Mouse (Mus musculus) embryonic stem cell, embryonic (primary cell): ENCODE measurements around the gene Krtap12-1.
"Not testable (repeated sequence)": the region's sequence is repeated elsewhere in the genome, so short reads cannot be mapped to it uniquely, and the experiment has no call there.

Experiments used
- CTCF ChIA-PET, 4 experiments: fragments of 300-600 bp in 2 of 4; fragments of 350-600 bp in 2 of 4; sonication (Branson Sonifier 250); formaldehyde crosslinking; loops; one replicate each; lab custom pipeline; 2022; ENCODE audit warnings: inconsistent platforms in 2 of 4; lab: Charles Lee
- POLR2A ChIA-PET, 4 experiments: fragments of 300-600 bp in 2 of 4; fragments of 350-600 bp in 2 of 4; sonication (Branson Sonifier 250); formaldehyde crosslinking; loops; one replicate each; lab custom pipeline; 2022; ENCODE audit warnings: antibody characterized with exemption in 4 of 4, inconsistent platforms in 1 of 4; lab: Charles Lee

Gene Krtap12-1

GRCm38 (mm10) chr10:77720299-77720698, at the start of gene Krtap12-1:
Krtap12-1 (plus strand) TSS chr10:77720599.
- CTCF ChIA-PET, result interaction anchor here in 2 of 4 experiments (0.6 to 0.8 kb wide), 2 partner anchors 9 to 104 kb away, joined by 3 to 4 read pairs; no protein-coding TSS in a partner anchor
- POLR2A ChIA-PET, result not testable (repeated sequence)

DNA sequence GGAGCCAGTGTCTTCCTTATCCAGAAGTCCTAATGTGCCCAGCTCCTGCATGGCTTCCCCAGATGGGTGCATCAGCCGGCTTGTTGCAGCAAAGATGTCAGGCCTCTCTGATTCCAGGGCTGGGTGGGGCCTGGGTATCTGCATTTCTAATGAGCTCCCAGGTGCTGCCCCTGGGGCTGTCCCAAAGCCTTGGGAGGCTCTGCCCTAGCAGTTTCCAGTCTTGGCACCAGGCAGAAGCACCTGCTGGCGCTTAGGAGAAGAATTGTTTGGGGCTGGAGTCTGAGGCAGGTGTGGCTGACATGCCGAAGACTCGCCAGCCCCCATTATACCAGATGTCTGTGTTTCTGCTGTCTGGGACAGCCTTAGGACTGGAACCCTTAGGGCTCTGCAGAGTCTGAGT, 49.7 kb upstream of the Krtap12-1 start:
- CTCF ChIA-PET, result interaction anchor here in 1 of 4 experiments (0.6 kb wide), 1 partner anchor 339 kb away, joined by 4 read pairs; the partner anchor contains the start of gene Pfkl
- POLR2A ChIA-PET, result no interaction called here

- POLR2A ChIA-PET, result interaction anchor here in 1 of 4 experiments (0.6 kb wide), 1 partner anchor 640 kb away, joined by 3 read pairs; no protein-coding TSS in a partner anchor
- CTCF ChIA-PET, result no interaction called here
These were observed 48.9 kb upstream of the Krtap12-1 start for GRCm38 (mm10) chr10:77671519-77671918.

- CTCF ChIA-PET, result no interaction called here
- POLR2A ChIA-PET, result interaction anchor here in 1 of 4 experiments (1.3 kb wide), 1 partner anchor 101 kb away, joined by 3 read pairs; no protein-coding TSS in a partner anchor
These were observed 46.6 kb upstream of the Krtap12-1 start for GRCm38 (mm10) chr10:77673765-77674164.

GRCm38 (mm10) chr10:77677562-77677961, 42.8 kb upstream of the Krtap12-1 start:
- CTCF ChIA-PET, result no interaction called here
- POLR2A ChIA-PET, result no interaction called here

DNA sequence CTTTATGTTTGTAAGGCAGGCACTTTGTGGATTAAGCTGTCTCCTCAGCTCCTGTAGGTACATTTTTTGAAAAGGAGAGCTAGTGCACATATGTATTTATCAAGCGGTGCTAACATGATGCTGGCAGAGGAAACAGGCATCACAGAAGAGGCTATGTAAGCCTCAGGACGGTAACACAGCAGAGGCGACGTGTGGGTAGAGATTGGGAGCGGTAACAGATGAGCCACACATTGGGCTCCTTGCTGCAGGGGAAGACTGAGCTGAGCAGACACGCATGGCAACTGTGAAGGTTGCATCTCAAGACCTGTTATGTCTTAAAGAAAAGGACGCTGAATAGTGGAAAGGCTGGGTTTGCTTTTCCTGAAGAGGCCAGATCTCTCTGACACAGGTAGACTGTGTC, 37.4 kb upstream of the Krtap12-1 start:
- ChIA-PET POLR2A (interaction anchor here in 2 of 4 experiments (0.7 to 1.1 kb wide), 2 partner anchors 50 to 57 kb away, joined by 3 to 7 read pairs; no protein-coding TSS in a partner anchor), CTCF (no interaction called here)

DNA sequence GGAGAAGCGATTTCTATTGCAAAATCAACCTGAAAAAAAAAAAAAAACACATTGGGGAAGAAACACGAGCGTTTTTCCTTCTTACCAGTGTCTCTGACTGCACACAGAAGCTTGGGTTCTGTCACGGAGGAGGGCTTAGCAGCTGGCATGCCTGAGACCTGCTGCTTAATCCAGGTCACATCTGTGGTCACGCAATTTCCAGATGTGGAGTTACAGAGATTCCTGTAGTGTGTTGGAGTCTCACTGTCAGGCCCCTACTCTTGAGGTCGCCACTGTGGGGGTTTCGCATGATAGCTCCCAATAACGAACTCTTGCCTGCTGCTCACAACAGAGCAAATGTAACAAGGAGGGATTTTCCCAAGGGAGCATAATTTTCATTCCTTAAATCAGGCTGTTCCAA, 36.2 kb upstream of the Krtap12-1 start:
- ChIA-PET POLR2A (interaction anchor here in 3 of 4 experiments (0.6 to 1.3 kb wide), 9 partner anchors 17 to 722 kb away, joined by 3 to 6 read pairs (median 3); partner anchors contain the start of genes Krtap10-10 (in 1 of the 3), Pcbp3 (in 1 of the 3) and Pttg1ip (in 1 of the 3)), CTCF (interaction anchor here in 3 of 4 experiments (0.6 to 0.7 kb wide), 4 partner anchors 132 to 533 kb away, joined by 3 to 7 read pairs (median 3); no protein-coding TSS in a partner anchor)

DNA sequence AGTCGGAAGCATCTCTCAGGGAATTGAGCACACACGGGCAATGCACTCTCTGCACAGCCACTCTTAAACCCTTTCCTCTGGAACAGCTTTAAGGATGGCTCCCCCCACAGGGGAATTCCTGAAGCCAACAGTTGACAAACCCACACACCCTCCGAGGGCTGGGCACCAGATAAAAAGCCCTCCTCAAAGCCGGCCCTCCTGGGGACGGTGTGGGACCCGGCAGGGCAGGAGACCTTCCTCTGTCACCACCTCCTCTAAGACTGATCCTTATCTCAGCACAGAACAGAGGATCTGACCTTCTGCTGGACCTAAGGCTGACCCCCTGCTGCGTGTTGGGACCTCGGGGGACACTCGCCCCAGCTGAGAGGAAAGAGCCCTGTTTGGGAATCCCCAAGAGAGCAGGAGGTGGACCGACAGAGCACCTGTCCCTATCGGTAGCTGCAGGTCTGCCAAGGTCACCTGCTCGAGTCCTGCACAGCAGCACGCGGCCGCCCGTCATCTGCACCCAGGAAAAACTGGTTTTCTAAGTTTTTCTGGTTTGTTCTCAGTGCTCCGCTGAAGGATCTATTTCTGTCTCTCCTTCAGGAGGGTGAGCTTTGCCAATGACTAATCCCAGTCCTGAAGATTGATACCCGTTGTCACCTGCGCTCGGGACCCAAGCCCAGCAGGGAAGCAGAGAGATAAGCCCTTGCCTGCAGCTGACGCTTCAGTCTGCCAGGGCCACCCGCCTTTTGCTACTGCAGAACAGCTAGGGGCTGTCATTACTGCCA, 34.3 kb upstream of the Krtap12-1 start, which contains the start of gene Tspear:
TSS of gene Tspear (plus strand) at position 675 of the 770 bp plus-strand sequence.
- ChIA-PET CTCF (interaction anchor here in 2 of 4 experiments (0.6 to 0.8 kb wide), 2 partner anchors 39 to 143 kb away, joined by 3 read pairs; no protein-coding TSS in a partner anchor), POLR2A (interaction anchor here in 3 of 4 experiments (0.5 to 0.7 kb wide), 4 partner anchors 19 to 1075 kb away, joined by 3 to 4 read pairs (median 3); no protein-coding TSS in a partner anchor)

- ChIA-PET CTCF (no interaction called here), POLR2A (interaction anchor here in 1 of 4 experiments (0.5 kb wide), 1 partner anchor 211 kb away, joined by 3 read pairs; no protein-coding TSS in a partner anchor)
These were observed 33.4 kb upstream of the Krtap12-1 start for GRCm38 (mm10) chr10:77687021-77687420.

GRCm38 (mm10) chr10:77690356-77690807, 30.0 kb upstream of the Krtap12-1 start, which contains the start of gene Gm19402:
Gm19402 (minus strand) TSS chr10:77690757.
- ChIA-PET POLR2A (interaction anchor here in 1 of 4 experiments (0.6 to 1.2 kb wide), 2 partner anchors 18 to 19 kb away, joined by 3 to 6 read pairs; no protein-coding TSS in a partner anchor), CTCF (interaction anchor here in 1 of 4 experiments (0.6 to 1.0 kb wide), 2 partner anchors 52 to 147 kb away, joined by 3 to 4 read pairs; partner anchors contain the start of gene Gm18596)

DNA sequence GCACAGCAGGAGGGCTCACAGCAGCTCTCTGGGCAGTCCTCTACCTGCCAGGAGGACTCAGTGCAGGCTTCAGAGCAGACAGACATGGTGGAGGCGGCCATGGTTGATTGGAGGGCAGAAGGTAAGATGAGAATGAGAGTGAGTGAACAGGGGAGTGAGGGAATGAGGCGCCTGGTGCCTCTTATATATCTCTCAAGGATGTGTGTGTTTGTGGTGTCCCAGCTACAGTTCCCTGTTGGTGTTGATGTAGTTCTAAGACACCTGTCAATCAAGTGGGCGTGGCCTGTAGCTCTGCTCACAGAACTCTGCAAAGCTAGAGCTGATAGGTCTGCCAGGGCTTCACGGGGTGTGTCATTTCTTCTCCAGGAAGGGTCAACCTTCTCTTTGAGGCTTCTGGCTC, 23.3 kb upstream of the Krtap12-1 start, which contains the start of gene Gm9508:
TSS of gene Gm9508 (minus strand) at position 101 of the 400 bp plus-strand sequence.
- ChIA-PET CTCF (interaction anchor here in 3 of 4 experiments (0.6 to 1.1 kb wide), 4 partner anchors 28 to 185 kb away, joined by 3 to 5 read pairs (median 4); no protein-coding TSS in a partner anchor), POLR2A (interaction anchor here in 2 of 4 experiments (0.5 to 1.8 kb wide), 3 partner anchors 9 to 205 kb away, joined by 3 to 6 read pairs (median 4); partner anchors contain the start of gene Lrrc3 (in 1 of the 2))

- POLR2A ChIA-PET, result no interaction called here
- CTCF ChIA-PET, result interaction anchor here in 1 of 4 experiments (0.6 kb wide), 1 partner anchor 163 kb away, joined by 5 read pairs; no protein-coding TSS in a partner anchor
These were observed 14.1 kb upstream of the Krtap12-1 start, which contains the start of gene Gm10272 for GRCm38 (mm10) chr10:77706326-77706725. Gm10272 (plus strand) TSS chr10:77706626.

- ChIA-PET POLR2A (interaction anchor here in 2 of 4 experiments (0.7 kb wide), 4 partner anchors 19 to 294 kb away, joined by 3 to 6 read pairs (median 5); partner anchors contain the start of gene Gm19402 (in 1 of the 2)), CTCF (interaction anchor here in 2 of 4 experiments (0.7 kb wide), 2 partner anchors 10 to 269 kb away, joined by 3 to 4 read pairs; no protein-coding TSS in a partner anchor)
These were observed 10.6 kb upstream of the Krtap12-1 start for GRCm38 (mm10) chr10:77709831-77710230.

- POLR2A ChIA-PET, CTCF ChIA-PET: not testable (repeated sequence)
These were observed 9.2 kb upstream of the Krtap12-1 start, which contains the start of gene Gm10024 for GRCm38 (mm10) chr10:77711157-77711556. Gm10024 (plus strand) TSS chr10:77711457.

DNA sequence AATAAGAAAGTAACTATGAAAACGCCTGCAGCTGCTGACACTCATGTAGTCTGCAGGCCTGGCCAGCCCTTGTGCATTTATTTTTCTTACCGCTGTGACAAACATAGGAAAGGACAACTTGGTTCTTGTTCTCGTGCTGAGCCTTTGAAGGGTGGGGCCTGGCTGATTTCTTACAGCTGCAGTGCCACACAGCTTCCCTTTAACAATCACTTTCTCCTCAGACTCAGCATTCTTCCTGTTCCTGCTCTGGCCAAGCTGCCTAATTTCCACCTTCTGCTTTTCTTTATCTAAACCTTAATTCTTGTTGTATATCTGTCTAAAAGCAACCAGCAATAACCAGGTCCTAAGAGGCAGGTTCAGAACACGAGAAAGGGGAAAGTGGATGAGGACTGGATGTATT, 6.7 kb upstream of the Krtap12-1 start:
- ChIA-PET POLR2A (no interaction called here), CTCF (no interaction called here)

DNA sequence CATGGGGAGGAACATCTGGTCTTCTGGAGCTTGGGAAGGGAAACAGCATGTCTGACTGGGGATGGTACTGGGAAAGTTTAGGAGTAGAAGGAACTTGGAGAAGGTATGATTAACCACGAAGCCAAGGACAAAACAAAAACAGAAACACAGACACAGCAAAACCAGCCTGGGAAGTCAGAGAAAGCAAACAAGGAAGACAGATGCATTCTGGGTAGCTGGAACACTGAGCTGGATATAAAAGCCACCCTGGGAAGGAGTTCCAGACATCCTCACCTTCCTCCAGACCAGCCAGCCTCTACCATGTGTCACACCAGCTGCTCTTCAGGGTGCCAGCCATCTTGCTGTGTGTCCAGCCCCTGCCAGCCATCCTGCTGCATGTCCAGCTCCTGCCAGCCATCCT, 4.9 kb upstream of the Krtap12-1 start, which contains the start of gene Gm10142:
TSS of gene Gm10142 (plus strand) at position 301 of the 400 bp plus-strand sequence.
- ChIA-PET POLR2A (no interaction called here), CTCF (interaction anchor here in 2 of 4 experiments (0.6 to 0.7 kb wide), 2 partner anchors 198 to 449 kb away, joined by 3 to 8 read pairs; no protein-coding TSS in a partner anchor)

DNA sequence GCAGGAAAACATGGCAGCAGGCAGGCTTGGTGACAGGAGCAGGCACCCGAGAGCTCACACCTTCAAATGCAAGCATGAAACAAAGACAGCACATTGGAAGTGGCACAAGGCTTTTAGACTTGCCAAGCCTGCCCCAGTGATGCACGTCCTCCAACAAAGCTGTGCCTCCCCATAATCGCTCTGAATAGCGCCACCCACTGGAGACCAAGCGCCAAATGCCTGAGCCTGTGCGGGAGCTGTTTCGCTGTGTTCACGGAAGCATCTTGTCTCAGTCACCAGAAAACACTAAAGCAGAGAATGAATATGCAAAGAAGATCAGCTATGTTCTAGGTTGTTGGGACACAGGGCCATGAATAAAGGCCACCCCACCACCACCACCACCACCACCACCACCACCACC, 4.5 kb downstream of the Krtap12-1 start:
- ChIA-PET POLR2A (interaction anchor here in 3 of 4 experiments (0.6 to 1.5 kb wide), 5 partner anchors 26 to 520 kb away, joined by 3 to 5 read pairs (median 4); no protein-coding TSS in a partner anchor), CTCF (interaction anchor here (0.5 to 1.8 kb wide), 42 partner anchors 8 to 1879 kb away, joined by 3 to 10 read pairs (median 4); partner anchors contain the start of genes Gm9736 (in 1 of the 4), Pofut2 (in 1 of the 4), Pttg1ip (in 1 of the 4) and Tspear (in 1 of the 4))

- POLR2A ChIA-PET, result no interaction called here
- CTCF ChIA-PET, result interaction anchor here in 1 of 4 experiments (1.1 to 1.8 kb wide), 2 partner anchors 47 to 138 kb away, joined by 3 to 9 read pairs; no protein-coding TSS in a partner anchor
These were observed 5.8 kb downstream of the Krtap12-1 start, which contains the start of gene Gm10100 for GRCm38 (mm10) chr10:77726186-77726585. Gm10100 (plus strand) TSS chr10:77726486.
